Mouse (Mus musculus) lung, embryonic 14.5 days (tissue): ENCODE measurements around the gene Exoc6b. TPM values are rescaled to one million over a fixed set of nuclear protein-coding genes. Genes with fewer than 3 reads are reported as not detected.

Experiments
- ATAC-seq: fragments of 200-750 bp; cut with Nextera tagmentation; 2 replicates; pipeline ENCODE4 v1.8.0; 2017; ENCODE audit warnings: mild to moderate bottlenecking, moderate TSS enrichment, moderate library complexity; ENCODE audit not compliant: insufficient read depth
- DNase-seq: peaks from one replicate; pipeline ENCODE4 v3.0.0-alpha.2; 2015
- H3K27ac ChIP-seq: fragments of 300-500 bp; sonication (generic); 2 replicates; pipeline ENCODE4 v1.5.1; 2014; ENCODE audit warnings: low read depth, mild to moderate bottlenecking, moderate library complexity
- H3K27me3 ChIP-seq: fragments of 300-500 bp; sonication (generic); 2 replicates; pipeline ENCODE4 v1.6.1; 2014; ENCODE audit warnings: low read length, control low read depth; ENCODE audit not compliant: insufficient read depth
- H3K36me3 ChIP-seq: fragments of 300-500 bp; sonication (generic); 2 replicates; pipeline ENCODE4 v1.6.1; 2014; ENCODE audit warnings: control low read depth; ENCODE audit not compliant: insufficient read depth
- H3K4me1 ChIP-seq: fragments of 300-500 bp; sonication (generic); 2 replicates; pipeline ENCODE4 v1.6.1; 2014; ENCODE audit warnings: antibody characterized with exemption, control low read depth; ENCODE audit not compliant: insufficient read depth
- H3K4me2 ChIP-seq: fragments of 300-500 bp; sonication (generic); 2 replicates; pipeline ENCODE4 v1.6.1; 2014; ENCODE audit warnings: mild to moderate bottlenecking
- H3K4me3 ChIP-seq: fragments of 300-500 bp; sonication (generic); 2 replicates; pipeline ENCODE4 v1.5.1; 2014; ENCODE audit warnings: low read depth, low read length
- H3K9ac ChIP-seq: fragments of 300-500 bp; sonication (generic); 2 replicates; pipeline ENCODE4 v1.6.1; 2014
- H3K9me3 ChIP-seq: fragments of 300-500 bp; sonication (generic); 2 replicates; pipeline ENCODE4 v1.6.1; 2016; ENCODE audit warnings: low read depth, low read length, control low read depth
- CTCF ChIP-seq: IDR thresholded peaks from 2 replicates; pipeline ENCODE4 v1.5.1; 2016; ENCODE audit warnings: antibody characterized with exemption, low read depth
- WGBS: fragments of 180-500 bp; shearing (Covaris S2); extraction: QIAGEN DNeasy Blood & Tissue Kit; methylation state at CpG from one replicate; pipeline ENCODE4 v1.1.7; 2014; 5-methylcytosine and 5-hydroxymethylcytosine counted together
- polyA plus RNA-seq: library from polyadenylated mRNA; unstranded; fragments of >200 nt; fragmentation: Nextera tagmentation; extraction: Ambion mirVana; gene quantifications from 2 replicates; pipeline ENCODE4 v1.2.1, GENCODE M21; 2014

Gene Exoc6b
- polyA plus RNA-seq, 1 experiment from 2014 or later, result 40.4 TPM

- Histone ChIP-seq H3K9me3 (peaks cover 4% of the 10 kb centered on the region; the same call in 1 of the 2 replicates), H3K4me3 (no peak overlapping the region), H3K27me3 (no peaks in the 10 kb centered on the region), H3K4me1 (no peaks in the 10 kb centered on the region), H3K27ac (no peak overlapping the region), H3K36me3 (no peaks in the 10 kb centered on the region), H3K4me2 (no peak overlapping the region), H3K9ac (no peak overlapping the region)
- ATAC-seq (no peak), DNase-seq (peak; percentile 81)
- no peak for TF ChIP-seq CTCF
Observed at GRCm38 (mm10) chr6:84726876-84727275, 342.4 kb downstream of the Exoc6b start.

GRCm38 (mm10) chr6:84713171-84713570, 356.1 kb downstream of the Exoc6b start:
- no peaks in the 10 kb centered on the region for H3K27me3 ChIP-seq
- no peaks in the 10 kb centered on the region for H3K9me3 ChIP-seq
- no peaks in the 10 kb centered on the region for H3K36me3 ChIP-seq
- TF ChIP-seq CTCF, result no peak
- DNase-seq (no peak), ATAC-seq (no peak)
- no peak overlapping the region for H3K27ac ChIP-seq
- no peak overlapping the region for H3K4me3 ChIP-seq
- H3K4me1 ChIP-seq, result no peaks in the 10 kb centered on the region
- no peak overlapping the region for H3K4me2 ChIP-seq
- H3K9ac ChIP-seq, result no peak overlapping the region
- 89% methylated on average over 11 of the region's 11 CpGs for WGBS

GRCm38 (mm10) chr6:84710831-84711230, 358.5 kb downstream of the Exoc6b start:
- no peak for DNase-seq
- no peak for TF ChIP-seq CTCF
- WGBS, result 82% methylated on average over 6 of the region's 6 CpGs
- Histone ChIP-seq H3K36me3 (no peaks in the 10 kb centered on the region), H3K27me3 (no peaks in the 10 kb centered on the region), H3K9me3 (no peaks in the 10 kb centered on the region), H3K4me2 (no peak overlapping the region), H3K9ac (no peak overlapping the region), H3K27ac (no peak overlapping the region), H3K4me3 (no peak overlapping the region), H3K4me1 (no peaks in the 10 kb centered on the region)
- ATAC-seq, result no peak

- DNase-seq (peak; percentile 13), ATAC-seq (no peak)
- no peak for TF ChIP-seq CTCF
- Histone ChIP-seq H3K4me1 (no peaks in the 10 kb centered on the region), H3K27ac (no peak overlapping the region), H3K4me2 (no peak overlapping the region), H3K9me3 (no peaks in the 10 kb centered on the region), H3K9ac (no peak overlapping the region), H3K27me3 (no peaks in the 10 kb centered on the region), H3K36me3 (no peaks in the 10 kb centered on the region), H3K4me3 (no peak overlapping the region)
- 41% methylated on average over 4 of the region's 4 CpGs for WGBS
Observed at GRCm38 (mm10) chr6:84708631-84709030, 360.7 kb downstream of the Exoc6b start.

- Histone ChIP-seq H3K9ac (no peak overlapping the region), H3K9me3 (no peaks in the 10 kb centered on the region), H3K4me1 (peaks cover 16% of the 10 kb centered on the region), H3K36me3 (no peaks in the 10 kb centered on the region), H3K27me3 (no peaks in the 10 kb centered on the region), H3K27ac (no peak overlapping the region), H3K4me2 (no peak overlapping the region), H3K4me3 (no peak overlapping the region)
- TF ChIP-seq CTCF, result no peak
- WGBS, result 26% methylated on average over 5 of the region's 5 CpGs
- DNase-seq, result no peak
- no peak for ATAC-seq
Observed at GRCm38 (mm10) chr6:84699579-84699978, 369.7 kb downstream of the Exoc6b start.

- no peak overlapping the region for H3K9ac ChIP-seq
- H3K4me3 ChIP-seq, result no peak overlapping the region
- ATAC-seq (no peak), DNase-seq (no peak)
- WGBS, result 23% methylated on average over 1 of the region's 1 CpGs
- H3K4me2 ChIP-seq, result no peak overlapping the region
- peak overlapping the region; percentile 33; the same call in 1 of the 2 replicates for H3K27ac ChIP-seq
- no peaks in the 10 kb centered on the region for H3K36me3 ChIP-seq
- H3K9me3 ChIP-seq, result no peaks in the 10 kb centered on the region
- peaks cover 16% of the 10 kb centered on the region for H3K4me1 ChIP-seq
- no peaks in the 10 kb centered on the region for H3K27me3 ChIP-seq
- TF ChIP-seq CTCF, result no peak
Observed at GRCm38 (mm10) chr6:84698288-84698673, 371.0 kb downstream of the Exoc6b start.

- WGBS, result 17% methylated on average over 9 of the region's 9 CpGs
- DNase-seq, result peak; percentile 42
- ATAC-seq, result peak; percentile 56; the same call in 1 of the 2 replicates
- H3K27me3 ChIP-seq, result no peaks in the 10 kb centered on the region
- no peak overlapping the region for H3K9ac ChIP-seq
- no peak overlapping the region for H3K4me3 ChIP-seq
- H3K36me3 ChIP-seq, result no peaks in the 10 kb centered on the region
- peaks cover 16% of the 10 kb centered on the region for H3K4me1 ChIP-seq
- H3K9me3 ChIP-seq, result no peaks in the 10 kb centered on the region
- TF ChIP-seq CTCF, result no peak
- H3K4me2 ChIP-seq, result no peak overlapping the region
- H3K27ac ChIP-seq, result peak overlapping the region; percentile 33; the same call in 1 of the 2 replicates
Observed at GRCm38 (mm10) chr6:84697474-84698287, 371.6 kb downstream of the Exoc6b start.
